Mouse (Mus musculus): Measurements from ENCODE around the gene Dynll2. TPM values are rescaled to one million over a fixed set of nuclear protein-coding genes. Genes with fewer than 3 reads are reported as not detected.

Gene Dynll2
- polyA plus RNA-seq, 1 experiment from 2014 or later: 26.6 TPM

Other genes starting within 250 kb of the Dynll2 start
- gene Supt4a, start 250.0 kb downstream of the Dynll2 start, polyA plus RNA-seq (2015; fragmentation: Nextera tagmentation; extraction: Ambion mirVana): 425 and 454 TPM in 2 replicates
- gene Tspoap1, start 227.0 kb downstream of the Dynll2 start, polyA plus RNA-seq (2015; fragmentation: Nextera tagmentation; extraction: Ambion mirVana): 2.6 and 4.0 TPM in 2 replicates
- 5.0 and 6.2 TPM in 2 replicates for gene Mpo, start 194.0 kb downstream of the Dynll2 start, polyA plus RNA-seq (2015; fragmentation: Nextera tagmentation; extraction: Ambion mirVana)
- gene Lpo, start 159.2 kb downstream of the Dynll2 start, polyA plus RNA-seq (2015; fragmentation: Nextera tagmentation; extraction: Ambion mirVana): 6.4 and 8.4 TPM in 2 replicates
- gene Mks1, start 134.3 kb downstream of the Dynll2 start, polyA plus RNA-seq (2015; fragmentation: Nextera tagmentation; extraction: Ambion mirVana): 4.9 and 6.7 TPM in 2 replicates
- 0.22 and 0.64 TPM in 2 replicates for gene Epx, start 112.0 kb downstream of the Dynll2 start, polyA plus RNA-seq (2015; fragmentation: Nextera tagmentation; extraction: Ambion mirVana)
- not detected in 2 replicates for gene Olfr462, start 95.3 kb downstream of the Dynll2 start, polyA plus RNA-seq (2015; fragmentation: Nextera tagmentation; extraction: Ambion mirVana)
- not detected in 2 replicates for gene Olfr463, start 90.1 kb downstream of the Dynll2 start, polyA plus RNA-seq (2015; fragmentation: Nextera tagmentation; extraction: Ambion mirVana)
- gene Olfr464, start 66.6 kb downstream of the Dynll2 start, polyA plus RNA-seq (2015; fragmentation: Nextera tagmentation; extraction: Ambion mirVana): 0.13 TPM in 1 of 2 replicates, not detected in the other
- gene Srsf1, start 59.8 kb upstream of the Dynll2 start, polyA plus RNA-seq (2015; fragmentation: Nextera tagmentation; extraction: Ambion mirVana): 308 and 311 TPM in 2 replicates
- 32.8 and 33.1 TPM in 2 replicates for gene Vezf1, start 80.7 kb upstream of the Dynll2 start, polyA plus RNA-seq (2015; fragmentation: Nextera tagmentation; extraction: Ambion mirVana)
- gene Cuedc1, start 110.5 kb upstream of the Dynll2 start, polyA plus RNA-seq (2015; fragmentation: Nextera tagmentation; extraction: Ambion mirVana): 10.7 and 11.4 TPM in 2 replicates
- 90.0 and 95.0 TPM in 2 replicates for gene Mrps23, start 216.9 kb upstream of the Dynll2 start, polyA plus RNA-seq (2015; fragmentation: Nextera tagmentation; extraction: Ambion mirVana)

All from thymus, postnatal 0 days (tissue).